Mouse (Mus musculus) olfactory bulb, adult 2 months (tissue): ENCODE measurements around the gene Slc20a1.

Source experiments
- CTCF ChIP-seq: fragments of 200-500 bp; IDR thresholded peaks from 2 replicates; pipeline ENCODE4 v1.5.1; 2012; ENCODE audit warnings: low read depth, mild to moderate bottlenecking, low read length, moderate library complexity; ENCODE audit not compliant: insufficient read depth
- POLR2A ChIP-seq: fragments of 200-500 bp; IDR thresholded peaks from 2 replicates; pipeline ENCODE4 v1.6.1; 2012; ENCODE audit warnings: mild to moderate bottlenecking, low read depth, low read length, moderate library complexity; ENCODE audit not compliant: insufficient read depth

DNA sequence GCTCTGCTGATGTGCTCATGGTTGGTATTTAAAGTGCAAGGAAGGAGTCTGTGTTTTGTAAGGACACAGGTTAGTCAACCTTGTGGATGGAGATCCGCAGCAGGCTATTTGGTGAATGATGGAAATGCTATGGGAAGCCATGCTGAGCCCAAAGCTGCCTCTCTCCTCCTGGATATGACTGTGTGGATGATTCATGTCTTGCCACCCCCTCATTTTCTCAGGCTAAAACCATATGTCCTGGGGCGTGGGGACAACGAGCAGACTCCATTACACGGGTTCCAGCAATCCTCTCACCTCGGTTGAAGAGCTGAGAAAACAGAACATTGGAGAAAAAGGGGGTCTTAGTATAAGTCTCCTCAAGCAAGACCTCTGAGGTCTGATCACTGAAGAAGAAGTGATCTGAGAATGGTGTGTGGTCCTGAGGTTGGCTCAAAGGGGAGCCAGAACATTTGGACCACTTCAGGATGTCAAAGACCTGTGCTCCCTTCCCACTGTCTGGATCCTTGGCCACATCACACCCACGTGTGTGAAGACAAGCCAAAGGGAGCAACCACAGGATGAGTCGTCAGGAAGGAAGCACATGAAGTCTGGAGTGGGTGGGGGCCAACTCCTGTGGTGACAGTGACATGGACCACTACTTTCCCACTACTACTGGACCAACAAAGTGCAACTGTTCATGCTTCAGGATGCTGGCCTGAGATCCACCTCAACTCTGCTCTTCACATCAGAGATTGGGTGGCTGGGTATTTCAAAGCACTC is 6.0 kb upstream of the Slc20a1 start:
- no peak for TF ChIP-seq POLR2A
- TF ChIP-seq CTCF, result no peak
